Mouse (Mus musculus) C2C12 (cell line): ENCODE data around the gene Mgmt.

Experiments
- CTCF ChIP-seq: IDR thresholded peaks from one replicate; pipeline ENCODE4 v1.5.1; 2011; ENCODE audit not compliant: control insufficient read depth, insufficient read depth, insufficient read length
- MAX ChIP-seq: IDR thresholded peaks from one replicate; pipeline ENCODE4 v1.6.1; 2011; ENCODE audit warnings: mild to moderate bottlenecking, control low read depth

DNA sequence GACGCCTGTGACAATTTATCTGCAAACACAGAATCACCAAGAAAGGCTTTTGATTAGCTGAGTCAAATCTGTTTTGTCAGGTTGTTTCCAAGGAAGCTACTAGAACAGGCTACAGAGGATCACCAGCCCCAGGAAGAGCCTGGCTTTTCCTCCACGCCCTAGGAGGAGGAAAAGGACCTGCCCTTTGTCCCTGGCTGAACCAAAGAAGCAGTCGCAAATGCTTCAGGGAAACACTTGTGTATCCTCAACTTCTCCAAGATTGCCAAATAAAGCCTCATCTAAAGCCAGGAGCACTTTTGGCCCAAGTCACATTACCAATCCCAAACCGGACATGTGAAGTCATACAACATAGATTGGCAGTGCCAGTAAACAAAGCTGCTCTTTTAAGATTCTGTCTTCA, 41.7 kb upstream of the Mgmt start:
- TF ChIP-seq MAX: no peak
- no peak for TF ChIP-seq CTCF
